Mouse (Mus musculus) heart, adult 8-10 months (tissue): ENCODE measurements around the gene Lacc1. TPM values are rescaled to one million over a fixed set of nuclear protein-coding genes. Genes with fewer than 3 reads are reported as not detected.

Source experiments
- DNase-seq: peaks from one replicate; pipeline ENCODE4 v3.0.0; 2022; ENCODE audit warnings: low spot score
- total RNA-seq, 4 experiments: library from RNA; stranded (reverse); gene quantifications; 2 replicates each; pipeline ENCODE4 v1.2.4; 2022

Lacc1 gene
- total RNA-seq, 4 experiments from 2014 or later, result 2.4 to 4.3 (median 3.4) TPM

DNA sequence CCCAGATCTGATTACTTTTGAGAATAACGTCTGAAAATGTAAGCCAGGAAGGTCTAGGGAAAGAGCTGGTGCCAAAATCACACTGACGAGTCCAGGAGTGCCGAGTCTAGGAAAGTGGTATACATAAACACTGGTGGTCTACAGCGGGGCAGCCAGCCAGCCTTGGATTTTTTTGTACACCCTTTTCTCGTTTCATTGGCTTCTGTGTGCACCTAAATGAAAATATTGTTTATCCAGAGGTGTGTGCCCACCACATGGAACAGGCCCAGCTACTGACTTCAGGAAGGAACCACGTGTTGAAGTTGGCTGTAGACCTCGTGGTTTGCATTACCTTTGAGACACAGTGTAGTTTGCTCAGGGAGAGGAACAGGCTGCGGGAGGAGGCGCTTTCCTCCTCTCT lies 57.1 kb downstream of the Lacc1 start:
- no peak for DNase-seq

Other genes starting within 250 kb of the Lacc1 start
- gene Ccdc122, start 132 bp downstream of the Lacc1 start, total RNA-seq, result 1 to 10 TPM in 3 of 4 experiments, under 1 TPM in 1; 0.90 to 1.8 (median 1.3) TPM
- gene Enox1, start 119.9 kb upstream of the Lacc1 start, total RNA-seq, result 1 to 10 TPM in 1 of 4 experiments, under 1 TPM in 3; 0.50 to 1.4 (median 0.59) TPM